Mouse (Mus musculus) myocyte (in vitro differentiated cells): ENCODE data around the gene Gm42715. TPM values are rescaled to one million over a fixed set of nuclear protein-coding genes. Genes with fewer than 3 reads are reported as not detected.

Source experiments
- H3K27me3 ChIP-seq: one replicate; pipeline ENCODE4 v1.6.1; 2011; ENCODE audit not compliant: control insufficient read depth, insufficient read depth, insufficient read length
- H3K36me3 ChIP-seq: one replicate; pipeline ENCODE4 v1.6.1; 2011; ENCODE audit not compliant: control insufficient read depth, insufficient read depth
- H3K4me2 ChIP-seq: one replicate; pipeline ENCODE4 v1.6.1; 2011; ENCODE audit warnings: low read depth, control low read depth
- H3K4me3 ChIP-seq: one replicate; pipeline ENCODE4 v1.5.1; 2011; ENCODE audit warnings: mild to moderate bottlenecking, control low read depth, moderate library complexity
- H3K79me2 ChIP-seq: one replicate; pipeline ENCODE4 v1.6.1; 2011; ENCODE audit not compliant: control insufficient read depth, insufficient read depth
- H3ac ChIP-seq: one replicate; pipeline ENCODE4 v1.6.1; 2011; ENCODE audit not compliant: control insufficient read depth, insufficient read length
- CEBPB ChIP-seq: IDR thresholded peaks from 2 replicates; pipeline ENCODE4 v1.6.1; 2011; ENCODE audit warnings: mild to moderate bottlenecking, moderate library complexity; ENCODE audit not compliant: poor library complexity, insufficient read depth, severe bottlenecking
- E2F4 ChIP-seq: IDR thresholded peaks from one replicate; pipeline ENCODE4 v1.6.1; 2011; ENCODE audit warnings: mild to moderate bottlenecking, control low read depth, moderate library complexity; ENCODE audit not compliant: insufficient read depth
- MAX ChIP-seq: IDR thresholded peaks from one replicate; pipeline ENCODE4 v1.6.1; 2011; ENCODE audit warnings: low read depth, mild to moderate bottlenecking, control low read depth
- MYOD1 ChIP-seq, 3 experiments: IDR thresholded peaks; one replicate each; pipeline ENCODE4 v1.6.1; 2011; ENCODE audit warnings: control low read depth in 2 of 3, low read depth in 2 of 3, mild to moderate bottlenecking in 2 of 3, moderate library complexity in 1 of 3; ENCODE audit not compliant: insufficient read length in 2 of 3, control insufficient read depth in 1 of 3
- MYOG ChIP-seq, 3 experiments: IDR thresholded peaks; one replicate each; pipeline ENCODE4 v1.6.1; 2011; ENCODE audit warnings: control low read depth in 2 of 3, low read depth in 2 of 3, mild to moderate bottlenecking in 2 of 3; ENCODE audit not compliant: insufficient read length in 2 of 3, control insufficient read depth in 1 of 3, insufficient read depth in 1 of 3
- POLR2A ChIP-seq: IDR thresholded peaks from one replicate; pipeline ENCODE4 v1.6.1; 2011; ENCODE audit warnings: low read depth, mild to moderate bottlenecking, control low read depth, moderate library complexity; ENCODE audit not compliant: insufficient read length
- POLR2AphosphoS2 ChIP-seq: IDR thresholded peaks from one replicate; pipeline ENCODE4 v1.6.1; 2011; ENCODE audit warnings: low read depth, control low read depth; ENCODE audit not compliant: insufficient read length
- REST ChIP-seq: IDR thresholded peaks from one replicate; pipeline ENCODE4 v1.6.1; 2011; ENCODE audit warnings: mild to moderate bottlenecking, control low read depth, moderate library complexity; ENCODE audit not compliant: insufficient read depth, insufficient read length
- SRF ChIP-seq: IDR thresholded peaks from one replicate; pipeline ENCODE4 v1.6.1; 2011; ENCODE audit warnings: low read depth; ENCODE audit not compliant: control insufficient read depth, insufficient read length
- TCF12 ChIP-seq: IDR thresholded peaks from one replicate; pipeline ENCODE4 v1.6.1; 2011; ENCODE audit warnings: mild to moderate bottlenecking, control low read depth; ENCODE audit not compliant: poor library complexity, insufficient read depth, severe bottlenecking
- TCF3 ChIP-seq: IDR thresholded peaks from one replicate; pipeline ENCODE4 v1.6.1; 2011; ENCODE audit warnings: low read depth, control low read depth; ENCODE audit not compliant: insufficient read length
- USF1 ChIP-seq: IDR thresholded peaks from one replicate; pipeline ENCODE4 v1.6.1; 2011; ENCODE audit warnings: low read depth, mild to moderate bottlenecking, control low read depth, moderate library complexity
- polyA plus RNA-seq: library from polyadenylated mRNA; unstranded; fragments of >200 nt; fragmentation: generic; extraction: Trizol; gene quantifications from one replicate; pipeline ENCODE4 v1.2.1, GENCODE M21; 2012; ENCODE audit warnings: missing spikeins

The Gm42715 gene
- polyA plus RNA-seq, 1 experiment, result 6.8 TPM

DNA sequence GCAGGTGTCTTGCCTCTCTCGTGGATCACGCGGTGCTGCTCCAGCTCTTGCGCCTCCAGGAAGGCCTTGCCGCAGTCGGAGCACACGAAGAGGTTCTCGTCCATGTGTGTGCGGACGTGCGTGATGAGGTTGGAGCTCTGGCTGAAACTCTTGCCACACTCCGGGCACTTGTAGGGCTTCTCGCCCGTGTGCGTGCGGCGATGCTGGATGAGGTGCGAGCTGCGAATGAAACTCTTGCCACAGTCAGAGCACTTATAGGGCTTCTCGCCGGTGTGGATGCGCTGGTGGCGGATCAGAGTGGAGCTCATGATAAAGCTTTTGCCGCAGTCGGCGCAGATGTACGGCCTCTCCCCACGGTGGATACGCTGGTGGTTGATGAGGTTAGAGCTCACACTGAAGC, 91.6 kb downstream of the Gm42715 start:
- Histone ChIP-seq H3K79me2 (peaks cover 9% of the 10 kb centered on the region), H3K27me3 (no peaks in the 10 kb centered on the region), H3K36me3 (peaks cover 10% of the 10 kb centered on the region), H3K4me3 (no peak overlapping the region), H3K4me2 (no peak overlapping the region), H3ac (no peak overlapping the region)
- TF ChIP-seq SRF, result no peak
- no peak for TF ChIP-seq REST
- TF ChIP-seq POLR2AphosphoS2, result no peak
- no peak for TF ChIP-seq TCF3
- no peak for TF ChIP-seq TCF12
- TF ChIP-seq CEBPB, result no peak
- no peak for TF ChIP-seq E2F4
- TF ChIP-seq MYOD1 (IDR thresholded peaks at IDR 0.05; ENCODE audit: control insufficient read depth in 1 of 3, insufficient read length in 2 of 3, low read depth in 2 of 3), result no peak
- TF ChIP-seq MAX, result no peak
- TF ChIP-seq POLR2A, result no peak
- no peak for TF ChIP-seq USF1
- no peak for TF ChIP-seq MYOG (IDR thresholded peaks at IDR 0.05; ENCODE audit: control insufficient read depth in 1 of 3, insufficient read depth in 1 of 3, insufficient read length in 2 of 3, low read depth in 2 of 3)

DNA sequence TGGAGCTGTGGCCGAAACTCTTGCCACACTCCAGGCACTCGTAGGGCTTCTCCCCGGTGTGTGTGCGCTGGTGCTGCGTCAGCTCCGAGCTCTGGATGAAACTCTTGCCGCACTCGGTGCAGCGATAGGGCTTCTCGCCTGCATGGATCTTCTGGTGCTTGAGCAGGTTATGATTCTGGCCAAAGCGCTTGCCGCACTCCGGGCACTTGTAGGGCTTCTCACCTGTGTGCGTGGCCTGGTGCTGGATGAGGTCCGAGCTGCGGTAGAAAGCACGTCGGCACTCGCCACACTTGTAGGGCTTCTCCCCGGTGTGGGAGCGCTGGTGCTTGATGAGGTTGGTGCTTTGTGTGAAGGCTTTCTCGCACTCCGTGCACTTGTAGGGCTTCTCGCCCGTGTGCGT, 92.2 kb downstream of the Gm42715 start:
- Histone ChIP-seq H3ac (no peak overlapping the region), H3K27me3 (no peaks in the 10 kb centered on the region), H3K79me2 (peaks cover 9% of the 10 kb centered on the region), H3K36me3 (peaks cover 10% of the 10 kb centered on the region), H3K4me2 (no peak overlapping the region), H3K4me3 (no peak overlapping the region)
- TF ChIP-seq TCF3 (no peak), E2F4 (no peak), POLR2A (no peak), SRF (no peak), POLR2AphosphoS2 (no peak), USF1 (no peak), MYOG (IDR thresholded peaks at IDR 0.05; ENCODE audit: control insufficient read depth in 1 of 3, insufficient read depth in 1 of 3, insufficient read length in 2 of 3, low read depth in 2 of 3) (no peak), CEBPB (no peak), REST (no peak), TCF12 (no peak), MYOD1 (IDR thresholded peaks at IDR 0.05; ENCODE audit: control insufficient read depth in 1 of 3, insufficient read length in 2 of 3, low read depth in 2 of 3) (no peak), MAX (no peak)

- H3K79me2 ChIP-seq, result peaks cover 9% of the 10 kb centered on the region
- H3K4me2 ChIP-seq, result peak overlapping the region; percentile 83
- H3K27me3 ChIP-seq, result no peaks in the 10 kb centered on the region
- peak overlapping the region; percentile 80 for H3K4me3 ChIP-seq
- TF ChIP-seq TCF12 (no peak), POLR2AphosphoS2 (no peak), POLR2A (no peak), CEBPB (no peak), MYOG (IDR thresholded peaks at IDR 0.05; ENCODE audit: control insufficient read depth in 1 of 3, insufficient read depth in 1 of 3, insufficient read length in 2 of 3, low read depth in 2 of 3) (no peak), SRF (no peak)
- peaks cover 10% of the 10 kb centered on the region for H3K36me3 ChIP-seq
- no peak overlapping the region for H3ac ChIP-seq
These were observed 94.1 kb downstream of the Gm42715 start for GRCm38 (mm10) chr7:127613501-127613900.

DNA sequence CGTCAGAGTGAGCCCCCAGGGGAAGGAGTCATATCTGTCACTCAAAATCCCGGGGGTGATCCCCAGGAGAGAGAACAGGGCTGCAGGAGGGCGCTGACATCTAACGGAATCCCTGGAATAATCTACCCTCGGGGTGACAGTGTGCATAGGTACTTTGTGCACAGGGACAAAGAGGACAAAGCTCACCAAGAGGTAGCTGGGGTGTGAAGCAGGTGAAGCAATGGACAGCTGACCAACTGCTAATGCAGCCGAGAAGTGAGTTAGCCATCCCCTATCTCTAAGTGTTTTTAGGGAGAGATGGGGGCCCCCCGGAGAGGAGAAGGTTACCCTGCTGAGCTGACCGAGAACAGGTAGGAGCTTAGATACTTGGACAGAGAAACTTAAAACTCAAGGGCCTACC, 94.7 kb downstream of the Gm42715 start:
- peak overlapping the region; percentile 83 for H3K4me2 ChIP-seq
- H3K36me3 ChIP-seq, result peaks cover 10% of the 10 kb centered on the region
- TF ChIP-seq E2F4, result no peak
- no peaks in the 10 kb centered on the region for H3K27me3 ChIP-seq
- peaks cover 9% of the 10 kb centered on the region for H3K79me2 ChIP-seq
- H3ac ChIP-seq, result peak overlapping the region; percentile 59
- peak overlapping the region; percentile 80 for H3K4me3 ChIP-seq

- H3K4me2 ChIP-seq, result peak overlapping the region; percentile 83
- peaks cover 8% of the 10 kb centered on the region for H3K36me3 ChIP-seq
- no peak for TF ChIP-seq POLR2A
- no peak for TF ChIP-seq SRF
- no peak for TF ChIP-seq POLR2AphosphoS2
- no peak for TF ChIP-seq MYOG (IDR thresholded peaks at IDR 0.05; ENCODE audit: control insufficient read depth in 1 of 3, insufficient read depth in 1 of 3, insufficient read length in 2 of 3, low read depth in 2 of 3)
- no peak for TF ChIP-seq MYOD1 (IDR thresholded peaks at IDR 0.05; ENCODE audit: control insufficient read depth in 1 of 3, insufficient read length in 2 of 3, low read depth in 2 of 3)
- H3K79me2 ChIP-seq, result peaks cover 9% of the 10 kb centered on the region
- peak overlapping the region; percentile 59 for H3ac ChIP-seq
- peak overlapping the region; percentile 80 for H3K4me3 ChIP-seq
- no peaks in the 10 kb centered on the region for H3K27me3 ChIP-seq
These were observed 95.1 kb downstream of the Gm42715 start for GRCm38 (mm10) chr7:127614511-127614890.
